Mouse (Mus musculus) liver, postnatal 0 days (tissue): ENCODE measurements around the gene Tsnax.

ENCODE experiments used
- CTCF ChIP-seq: sonication (generic); IDR thresholded peaks from 2 replicates; pipeline ENCODE4 v1.5.1; 2016; ENCODE audit warnings: antibody characterized with exemption, low read depth
- EP300 ChIP-seq: IDR thresholded peaks from 2 replicates; pipeline ENCODE4 v1.6.1; 2016; ENCODE audit warnings: antibody characterized with exemption, low read depth, mild to moderate bottlenecking

GRCm38 (mm10) chr8:125060904-125061303 is 48.1 kb downstream of the Tsnax start:
- TF ChIP-seq CTCF (no peak), EP300 (no peak)
